ENCODE assay signal across 28 mouse cellular contexts in genomic region chr7:84026950-84027585, GRCm38 (mm10). TPM values are rescaled to one million over a fixed set of nuclear protein-coding genes. Genes with fewer than 3 reads are reported as not detected.
"Had no signal": no experiment of that assay in that cellular context is flagged by ENCODE, and none has a peak within 500 bp of the region (broad histone marks: within the 10 kb centered on the region; RNA-seq: fewer than 3 reads in every experiment).

No protein-coding gene starts in this region.

- H3K27ac ChIP-seq: heart, adult 2 months; heart, embryonic 10.5 days; hindbrain, embryonic 10.5 days; hindbrain, embryonic 12.5 days; hindbrain, embryonic 14.5 days; hindbrain, postnatal 0 days; kidney, embryonic 15.5 days; kidney, postnatal 0 days; limb, embryonic 13.5 days; limb, embryonic 15.5 days; liver, embryonic 12.5 days; liver, embryonic 14.5 days had no signal

- H3K36me3 ChIP-seq: heart, embryonic 10.5 days; heart, embryonic 12.5 days; hindbrain, embryonic 10.5 days; hindbrain, embryonic 12.5 days; kidney, embryonic 15.5 days; limb, embryonic 13.5 days; limb, embryonic 15.5 days; liver, embryonic 12.5 days had no signal

- H3K9ac ChIP-seq: heart, embryonic 12.5 days; hindbrain, embryonic 12.5 days; hindbrain, embryonic 14.5 days; kidney, embryonic 15.5 days; limb, embryonic 13.5 days; limb, embryonic 15.5 days; liver, embryonic 12.5 days; liver, embryonic 14.5 days had no signal

- H3K4me2 ChIP-seq: heart, embryonic 12.5 days; hindbrain, embryonic 12.5 days; hindbrain, embryonic 14.5 days; kidney, embryonic 15.5 days; limb, embryonic 13.5 days; limb, embryonic 15.5 days; liver, embryonic 12.5 days had no signal

- H3K4me3 ChIP-seq: heart, adult 2 months; heart, embryonic 10.5 days; heart, embryonic 12.5 days; hindbrain, embryonic 10.5 days; hindbrain, embryonic 12.5 days; kidney, embryonic 15.5 days; limb, embryonic 13.5 days; limb, embryonic 15.5 days; liver, embryonic 12.5 days had no signal

- ATAC-seq: hindbrain, postnatal 0 days; liver, embryonic 12.5 days had no signal

- H3K4me1 ChIP-seq: liver, embryonic 12.5 days had no signal

- DNase-seq: gastrocnemius, postnatal 14 days; gastrocnemius, postnatal 36 days; heart, adult 11 months; heart, adult 2 months; heart, postnatal 10 days; heart, postnatal 4 days; kidney, adult 11 months; kidney, adult 2 months; kidney, postnatal 14 days; kidney, postnatal 36 days; layer of hippocampus, adult 9-11 months; layer of hippocampus, postnatal 36 days; left cerebral cortex, postnatal 4 days had no signal

- H3K27me3 ChIP-seq: heart, embryonic 12.5 days; hindbrain, embryonic 12.5 days; kidney, embryonic 15.5 days; limb, embryonic 13.5 days; limb, embryonic 15.5 days; liver, embryonic 12.5 days had no signal

- H3K9me3 ChIP-seq: heart, embryonic 10.5 days; heart, embryonic 12.5 days; hindbrain, embryonic 10.5 days; hindbrain, embryonic 12.5 days; kidney, embryonic 15.5 days; limb, embryonic 13.5 days; limb, embryonic 15.5 days; liver, embryonic 12.5 days had no signal

RNA-seq across cellular contexts. Expression of gene Cemip, which starts 59.2 kb away (rescaled TPM):
- total RNA-seq: gastrocnemius, adult 18-20 months; liver, adult 2 months had no signal
- polyA plus RNA-seq: limb, embryonic 11.5 days; liver, adult 2 months had no signal
